In genomic region chr12:74296374-74296773, GRCm38 (mm10) we compare ENCODE assay signal across 32 mouse cellular contexts. TPM values are rescaled to one million over a fixed set of nuclear protein-coding genes. Genes with fewer than 3 reads are reported as not detected.
"Had no signal": no experiment of that assay in that cellular context is flagged by ENCODE, and none has a peak within 500 bp of the region (broad histone marks: within the 10 kb centered on the region; RNA-seq: fewer than 3 reads in every experiment).

No protein-coding gene starts in this region.

- DNase-seq: kidney, adult 2 months; kidney, postnatal 25 days; left cerebral cortex, postnatal 4 days; lung, adult 18-20 months; lung, postnatal 10 days; lung, postnatal 4 days; midbrain, embryonic 14.5 days; right cerebral cortex, adult 18-20 months; thymus, adult 18-20 months; thymus, postnatal 36 days had no signal

- H3K36me3 ChIP-seq: limb, embryonic 12.5 days; limb, embryonic 15.5 days; lung, embryonic 15.5 days; neural tube, embryonic 12.5 days; neural tube, embryonic 15.5 days had no signal

- H3K4me1 ChIP-seq: limb, embryonic 12.5 days; lung, embryonic 15.5 days; neural tube, embryonic 12.5 days; neural tube, embryonic 15.5 days had no signal

- H3K4me2 ChIP-seq: limb, embryonic 12.5 days; limb, embryonic 15.5 days; liver, embryonic 11.5 days; lung, embryonic 15.5 days; midbrain, embryonic 11.5 days; neural tube, embryonic 12.5 days; neural tube, embryonic 15.5 days had no signal

- H3K4me3 ChIP-seq: limb, embryonic 12.5 days; limb, embryonic 15.5 days; lung, embryonic 15.5 days; neural tube, embryonic 12.5 days; neural tube, embryonic 15.5 days had no signal

- H3K9ac ChIP-seq: limb, embryonic 12.5 days; limb, embryonic 15.5 days; liver, embryonic 14.5 days; lung, embryonic 15.5 days; neural tube, embryonic 12.5 days; neural tube, embryonic 15.5 days had no signal

- H3K27me3 ChIP-seq: limb, embryonic 12.5 days; neural tube, embryonic 12.5 days had no signal

- H3K9me3 ChIP-seq: limb, embryonic 12.5 days; limb, embryonic 15.5 days; lung, embryonic 15.5 days; neural tube, embryonic 12.5 days; neural tube, embryonic 15.5 days had no signal

- H3K27ac ChIP-seq: kidney, postnatal 0 days; limb, embryonic 12.5 days; limb, embryonic 15.5 days; liver, embryonic 14.5 days; lung, embryonic 15.5 days; neural tube, embryonic 12.5 days; neural tube, embryonic 15.5 days had no signal

RNA-seq across cellular contexts. Expression of gene Gm11042, which starts 19.8 kb away (rescaled TPM):
- total RNA-seq: layer of hippocampus, adult 8-10 months; layer of hippocampus, postnatal 10 days; left cerebral cortex, adult 8-10 months; left cerebral cortex, postnatal 14 days; left cerebral cortex, postnatal 4 days; megakaryocyte progenitor cell, adult 5-6 weeks; megakaryocyte-erythroid progenitor cell, adult 5-6 weeks; midbrain, postnatal 0 days had no signal
- polyA plus RNA-seq: kidney, adult 2 months; kidney, embryonic 14.5 days; kidney, postnatal 0 days; large intestine, adult 2 months; limb, embryonic 12.5 days; limb, embryonic 15.5 days; liver, embryonic 11.5 days; liver, embryonic 14.5 days; lung, embryonic 15.5 days; midbrain, embryonic 11.5 days; midbrain, embryonic 14.5 days; midbrain, postnatal 0 days; neural tube, embryonic 12.5 days; neural tube, embryonic 15.5 days; small intestine, adult 2 months; spleen, adult 2 months; stomach, embryonic 16.5 days; testis, adult 2 months had no signal
